Mouse (Mus musculus) MEL (cell line): ENCODE data around the gene Nelfb. TPM values are rescaled to one million over a fixed set of nuclear protein-coding genes. Genes with fewer than 3 reads are reported as not detected.

Experiments used
- DNase-seq: peaks from one replicate; pipeline ENCODE4 v3.0.0; 2011; ENCODE audit warnings: low read depth, low spot score
- H3K27ac ChIP-seq: 2 replicates; pipeline ENCODE4 v1.5.1; 2012; ENCODE audit warnings: low read depth, mild to moderate bottlenecking, control low read depth, low read length, moderate library complexity; ENCODE audit not compliant: control insufficient read depth
- H3K27me3 ChIP-seq, 2 experiments: fragments of 150-350 bp in 1 of 2; sonication (generic) in 1 of 2; 2 replicates each; pipeline ENCODE4 v1.6.1; 2012; ENCODE audit warnings: low read length in 2 of 2, mild to moderate bottlenecking in 2 of 2, improper control_type of control experiment in 1 of 2, moderate library complexity in 1 of 2; ENCODE audit not compliant: insufficient read depth in 2 of 2, control insufficient read depth in 1 of 2
- H3K36me3 ChIP-seq, 2 experiments: 2 replicates each; pipeline ENCODE4 v1.6.1; 2012 to 2014; ENCODE audit warnings: low read length in 2 of 2, improper control_type of control experiment in 1 of 2, inconsistent platforms in 1 of 2, mild to moderate bottlenecking in 1 of 2; ENCODE audit not compliant: insufficient read depth in 2 of 2, control insufficient read depth in 1 of 2
- H3K4me1 ChIP-seq, 2 experiments: fragments of 150-350 bp in 1 of 2; sonication (generic) in 1 of 2; 2 replicates each; pipeline ENCODE4 v1.6.1; 2012; ENCODE audit warnings: low read length in 2 of 2, improper control_type of control experiment in 1 of 2, mild to moderate bottlenecking in 1 of 2; ENCODE audit not compliant: insufficient read depth in 2 of 2, control insufficient read depth in 1 of 2
- H3K4me3 ChIP-seq, 2 experiments: fragments of 150-350 bp in 1 of 2; sonication (generic) in 1 of 2; 2 replicates each; pipeline ENCODE4 v1.5.1; 2012; ENCODE audit warnings: low read depth in 2 of 2, low read length in 2 of 2, mild to moderate bottlenecking in 2 of 2, moderate library complexity in 2 of 2, control low read depth in 1 of 2, improper control_type of control experiment in 1 of 2; ENCODE audit not compliant: control insufficient read depth in 1 of 2, insufficient read depth in 1 of 2
- H3K79me2 ChIP-seq: 2 replicates; pipeline ENCODE4 v1.6.1; 2012; ENCODE audit warnings: mild to moderate bottlenecking, low read length, moderate library complexity; ENCODE audit not compliant: control insufficient read depth, poor library complexity, insufficient read depth
- H3K9ac ChIP-seq: 2 replicates; pipeline ENCODE4 v1.6.1; 2012; ENCODE audit warnings: low read depth, mild to moderate bottlenecking, control low read depth, low read length, moderate library complexity; ENCODE audit not compliant: control insufficient read depth, poor library complexity, severe bottlenecking
- H3K9me3 ChIP-seq: fragments of 150-350 bp; sonication (generic); replicated peaks from 2 replicates; pipeline ENCODE4 v1.6.1; 2012; ENCODE audit warnings: mild to moderate bottlenecking, low read length, improper control_type of control experiment, moderate library complexity; ENCODE audit not compliant: insufficient read depth
- BHLHE40 ChIP-seq: IDR thresholded peaks from 2 replicates; pipeline ENCODE4 v1.6.1; 2012; ENCODE audit warnings: low read depth, mild to moderate bottlenecking, inconsistent platforms, low read length, improper control_type of control experiment, borderline replicate concordance
- CHD1 ChIP-seq: IDR thresholded peaks from 2 replicates; pipeline ENCODE4 v1.6.1; 2012; ENCODE audit warnings: low read depth, mild to moderate bottlenecking, inconsistent platforms, low read length, improper control_type of control experiment
- CTCF ChIP-seq, 3 experiments: IDR thresholded peaks in 2 of 3; conservative IDR thresholded peaks in 1 of 3; 2 replicates each; pipeline ENCODE4 v1.5.1; 2011 to 2012; ENCODE audit warnings: low read length in 3 of 3, low read depth in 2 of 3, mild to moderate bottlenecking in 2 of 3, improper control_type of control experiment in 1 of 3, inconsistent platforms in 1 of 3, mixed read lengths in 1 of 3, moderate library complexity in 1 of 3; ENCODE audit not compliant: control insufficient read depth in 1 of 3, insufficient read depth in 1 of 3, poor library complexity in 1 of 3, severe bottlenecking in 1 of 3
- E2F4 ChIP-seq: IDR thresholded peaks from 2 replicates; pipeline ENCODE4 v1.6.1; 2011; ENCODE audit warnings: low read depth, low read length, improper control_type of control experiment, borderline replicate concordance
- EP300 ChIP-seq, 2 experiments: IDR thresholded peaks; 2 replicates each; pipeline ENCODE4 v1.6.1; 2011; ENCODE audit warnings: improper control_type of control experiment in 2 of 2, low read length in 2 of 2, low read depth in 1 of 2, mild to moderate bottlenecking in 1 of 2
- ETS1 ChIP-seq: IDR thresholded peaks from 2 replicates; pipeline ENCODE4 v1.6.1; 2012; ENCODE audit warnings: low read depth, mild to moderate bottlenecking, inconsistent platforms, low read length, improper control_type of control experiment, moderate library complexity
- HCFC1 ChIP-seq: IDR thresholded peaks from 2 replicates; pipeline ENCODE4 v1.6.1; 2012; ENCODE audit warnings: low read depth, mild to moderate bottlenecking, inconsistent platforms, low read length, improper control_type of control experiment, moderate library complexity
- JUND ChIP-seq: IDR thresholded peaks from 2 replicates; pipeline ENCODE4 v1.6.1; 2011; ENCODE audit warnings: low read depth, mild to moderate bottlenecking, improper control_type of control experiment, low read length
- MAFK ChIP-seq: IDR thresholded peaks from 2 replicates; pipeline ENCODE4 v1.6.1; 2011; ENCODE audit warnings: low read depth, mild to moderate bottlenecking, low read length, improper control_type of control experiment, borderline replicate concordance
- MAZ ChIP-seq: IDR thresholded peaks from 2 replicates; pipeline ENCODE4 v1.6.1; 2012; ENCODE audit warnings: low read depth, mild to moderate bottlenecking, inconsistent platforms, low read length, improper control_type of control experiment
- MYC ChIP-seq: IDR thresholded peaks from 2 replicates; pipeline ENCODE4 v1.6.1; 2011; ENCODE audit warnings: low read depth, mild to moderate bottlenecking, low read length, improper control_type of control experiment, moderate library complexity
- NRF1 ChIP-seq: IDR thresholded peaks from 2 replicates; pipeline ENCODE4 v1.6.1; 2014; ENCODE audit warnings: low read depth, mild to moderate bottlenecking, inconsistent platforms, low read length, improper control_type of control experiment, moderate library complexity; ENCODE audit not compliant: poor library complexity, insufficient read depth, severe bottlenecking
- POLR2AphosphoS2 ChIP-seq: IDR thresholded peaks from 2 replicates; pipeline ENCODE4 v1.6.1; 2011; ENCODE audit warnings: low read length, improper control_type of control experiment
- RAD21 ChIP-seq: IDR thresholded peaks from 2 replicates; pipeline ENCODE4 v1.6.1; 2011; ENCODE audit warnings: mild to moderate bottlenecking, low read depth, low read length, improper control_type of control experiment
- SMC3 ChIP-seq: IDR thresholded peaks from 2 replicates; pipeline ENCODE4 v1.6.1; 2011; ENCODE audit warnings: low read depth, low read length, improper control_type of control experiment
- TBP ChIP-seq: IDR thresholded peaks from 2 replicates; pipeline ENCODE4 v1.8.0; 2011; ENCODE audit warnings: low read depth, low read length, improper control_type of control experiment
- TCF12 ChIP-seq: IDR thresholded peaks from 2 replicates; pipeline ENCODE4 v1.6.1; 2014; ENCODE audit warnings: low read depth, mild to moderate bottlenecking, inconsistent platforms, low read length, improper control_type of control experiment, moderate library complexity
- USF2 ChIP-seq, 2 experiments: IDR thresholded peaks; 2 replicates each; pipeline ENCODE4 v1.6.1; 2011 to 2012; ENCODE audit warnings: improper control_type of control experiment in 2 of 2, low read length in 2 of 2, borderline replicate concordance in 1 of 2, inconsistent platforms in 1 of 2, low read depth in 1 of 2, mild to moderate bottlenecking in 1 of 2; ENCODE audit not compliant: insufficient read depth in 1 of 2
- ZKSCAN1 ChIP-seq: IDR thresholded peaks from 2 replicates; pipeline ENCODE4 v1.6.1; 2012; ENCODE audit warnings: low read depth, mild to moderate bottlenecking, inconsistent platforms, low read length, improper control_type of control experiment, moderate library complexity
- ZMIZ1 ChIP-seq: IDR thresholded peaks from 2 replicates; pipeline ENCODE4 v1.6.1; 2012; ENCODE audit warnings: low read depth, mild to moderate bottlenecking, inconsistent platforms, low read length, improper control_type of control experiment, moderate library complexity
- ZNF384 ChIP-seq: IDR thresholded peaks from 2 replicates; pipeline ENCODE4 v1.6.1; 2012; ENCODE audit warnings: low read depth, mild to moderate bottlenecking, inconsistent platforms, low read length, improper control_type of control experiment
- polyA plus RNA-seq, 2 experiments: library from polyadenylated mRNA; stranded (reverse) in 1 of 2; unstranded in 1 of 2; fragments of >175 nt in 1 of 2; fragments of >200 nt in 1 of 2; gene quantifications; 2 replicates each; pipeline versions ENCODE4 v1.2.1 to v1.2.4; 2012; ENCODE audit warnings: low replicate concordance in 2 of 2, low read depth in 1 of 2; ENCODE audit not compliant: insufficient read length in 2 of 2, insufficient read depth in 1 of 2, missing spikeins in 1 of 2
- total RNA-seq: library from RNA; depleted of rRNA; stranded (reverse); fragments of 300-350 nt; gene quantifications from 2 replicates; pipeline ENCODE4 v1.2.3, GENCODE M21; 2012

Gene Nelfb
- total and polyA plus RNA-seq, 3 experiments: 62.9 to 83.5 TPM; not detected in 1

DNA sequence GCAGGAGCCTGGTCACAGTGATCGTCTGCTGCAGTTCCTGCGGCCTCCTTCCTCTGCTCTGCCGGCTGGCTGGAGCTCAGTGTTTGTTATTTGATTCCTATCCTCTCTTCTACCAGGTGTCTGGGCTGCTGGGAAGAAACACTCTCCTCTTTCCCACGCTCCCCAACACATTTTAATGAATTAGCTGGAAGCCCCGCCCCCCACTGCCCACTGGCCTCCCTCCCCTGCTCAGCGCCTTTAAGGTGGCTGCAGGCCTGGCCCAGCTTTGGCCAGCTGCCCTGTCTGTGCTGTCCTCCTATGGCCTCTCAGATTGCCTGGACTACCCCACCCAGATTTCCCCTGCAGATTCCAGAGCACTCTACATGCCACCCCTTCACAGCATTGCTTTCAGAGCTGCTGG is 33.6 kb downstream of the Nelfb start:
- no peaks in the 10 kb centered on the region for H3K9me3 ChIP-seq
- H3K4me3 ChIP-seq: no peak overlapping the region
- H3K4me1 ChIP-seq: peaks cover 6 to 20% of the 10 kb centered on the region in 2 experiments
- H3K79me2 ChIP-seq: peaks cover 8% of the 10 kb centered on the region
- TF ChIP-seq ZNF384: no peak
- no peak for TF ChIP-seq EP300 (IDR thresholded peaks at IDR 0.05; ENCODE audit: low read depth in 1 of 2, low read length in 2 of 2)
- no peak for TF ChIP-seq POLR2AphosphoS2
- no peak for TF ChIP-seq NRF1
- TF ChIP-seq CTCF (IDR thresholded peaks at IDR 0.05 in 2 of 3, conservative IDR thresholded peaks at IDR 0.05 in 1 of 3; ENCODE audit: control insufficient read depth in 1 of 3, insufficient read depth in 1 of 3, low read depth in 2 of 3, low read length in 3 of 3, poor library complexity in 1 of 3, severe bottlenecking in 1 of 3): no peak
- TF ChIP-seq HCFC1: no peak
- TF ChIP-seq SMC3: no peak
- TF ChIP-seq BHLHE40: no peak
- TF ChIP-seq JUND: no peak
- peaks cover 0 to 11% of the 10 kb centered on the region in 2 experiments; a peak in 2 of 4 replicates for H3K36me3 ChIP-seq
- H3K9ac ChIP-seq: no peak overlapping the region
- DNase-seq: no peak
- H3K27ac ChIP-seq: no peak overlapping the region
- H3K27me3 ChIP-seq: no peaks in the 10 kb centered on the region

DNA sequence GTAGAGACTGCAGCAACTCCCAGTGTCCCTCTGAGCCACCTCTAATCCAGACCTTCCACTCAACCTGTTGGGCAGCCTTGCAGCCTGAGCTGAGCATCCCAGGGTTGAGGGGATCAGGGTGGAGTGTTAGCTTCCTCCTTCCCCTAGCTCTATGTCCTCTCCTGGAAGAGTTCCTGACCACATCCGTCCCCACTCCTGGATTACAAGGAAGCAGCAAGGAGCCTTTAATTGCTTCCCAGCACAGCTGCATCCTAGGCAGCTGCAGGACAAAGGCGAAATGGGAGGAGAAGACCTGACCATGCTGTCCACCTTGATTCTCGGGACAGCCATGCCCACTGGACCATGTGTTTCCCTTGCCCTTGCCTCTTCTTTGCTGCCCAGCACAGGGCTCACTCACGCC is 34.2 kb downstream of the Nelfb start:
- Histone ChIP-seq H3K27me3 (no peaks in the 10 kb centered on the region), H3K27ac (no peak overlapping the region), H3K9me3 (no peaks in the 10 kb centered on the region), H3K79me2 (peaks cover 7% of the 10 kb centered on the region), H3K4me3 (no peak overlapping the region), H3K36me3 (peaks cover 0 to 11% of the 10 kb centered on the region in 2 experiments; a peak in 2 of 4 replicates), H3K9ac (no peak overlapping the region), H3K4me1 (peaks cover 6 to 23% of the 10 kb centered on the region in 2 experiments)
- TF ChIP-seq ZMIZ1: no peak
- TF ChIP-seq TBP: no peak
- no peak for TF ChIP-seq USF2 (IDR thresholded peaks at IDR 0.05; ENCODE audit: borderline replicate concordance in 1 of 2, insufficient read depth in 1 of 2, low read depth in 1 of 2, low read length in 2 of 2)
- TF ChIP-seq JUND: no peak
- no peak for TF ChIP-seq POLR2AphosphoS2
- TF ChIP-seq ZNF384: no peak
- TF ChIP-seq CHD1: no peak
- no peak for TF ChIP-seq TCF12
- no peak for TF ChIP-seq ETS1
- TF ChIP-seq ZKSCAN1: no peak
- TF ChIP-seq MAZ: no peak
- TF ChIP-seq E2F4: no peak
- no peak for TF ChIP-seq MAFK
- no peak for TF ChIP-seq RAD21
- no peak for TF ChIP-seq SMC3
- TF ChIP-seq MYC: no peak
- DNase-seq: no peak
